Mouse (Mus musculus): ENCODE measurements around the gene Fgf4.
A peak's percentile ranks its signal among the peaks of the same experiment; 100 is the strongest.

DNA sequence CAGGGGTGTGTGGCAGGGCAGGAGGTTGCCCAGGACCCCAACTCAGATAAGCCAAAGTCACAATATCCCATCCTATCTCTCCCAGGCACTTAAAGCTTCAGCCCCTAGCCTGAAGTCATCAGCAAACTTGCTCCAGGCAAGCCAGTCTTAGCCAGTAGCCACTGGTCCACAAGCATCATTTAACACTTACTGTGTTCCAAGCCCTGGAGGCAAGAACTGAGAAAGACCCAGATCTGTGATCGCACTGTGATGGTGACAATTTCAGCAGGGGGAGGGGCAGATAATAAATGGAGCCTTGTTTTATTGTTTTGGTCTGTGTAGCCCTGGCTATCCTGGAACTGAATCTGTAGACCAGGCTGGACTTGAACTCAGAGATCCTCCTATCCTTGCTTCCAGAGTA, 11.5 kb downstream of the Fgf4 start:
- no peak for TF ChIP-seq POLR2A (IDR thresholded peaks at IDR 0.05; ENCODE audit: insufficient read depth, low read length)
- TF ChIP-seq CTCF (IDR thresholded peaks at IDR 0.05; ENCODE audit: low read depth, low read length), result no peak
- TF ChIP-seq EP300 (IDR thresholded peaks at IDR 0.05; ENCODE audit: insufficient read depth, low read depth, low read length), result peak; percentile 68; the same call in 1 of the 2 replicates

Data from ES-Bruce4 (cell line).